Mouse (Mus musculus) heart, adult 2 months (tissue): ENCODE results near the gene Ikbke. TPM values are rescaled to one million over a fixed set of nuclear protein-coding genes. Genes with fewer than 3 reads are reported as not detected.
A peak's percentile ranks its signal among the peaks of the same experiment; 100 is the strongest.

Source experiments
- DNase-seq, 2 experiments: peaks; one replicate each; pipeline ENCODE4 v3.0.0; 2021
- H3K27ac ChIP-seq: fragments of 200-600 bp; 2 replicates; pipeline ENCODE4 v1.8.1; 2022
- H3K27me3 ChIP-seq: fragments of 200-500 bp; 2 replicates; pipeline ENCODE4 v1.6.1; 2012; ENCODE audit warnings: mild to moderate bottlenecking, low read length, inconsistent platforms, mixed read lengths; ENCODE audit not compliant: control insufficient read depth, insufficient read depth
- H3K36me3 ChIP-seq: fragments of 200-500 bp; 2 replicates; pipeline ENCODE4 v1.6.1; 2012; ENCODE audit warnings: low read length, inconsistent platforms; ENCODE audit not compliant: control insufficient read depth, insufficient read depth
- H3K4me1 ChIP-seq: fragments of 200-500 bp; 2 replicates; pipeline ENCODE4 v1.6.1; 2011; ENCODE audit warnings: low read length; ENCODE audit not compliant: control insufficient read depth, insufficient read depth
- H3K4me3 ChIP-seq: fragments of 200-600 bp; 2 replicates; pipeline ENCODE4 v1.8.1; 2022
- H3K79me2 ChIP-seq: fragments of 200-500 bp; replicated peaks from 2 replicates; pipeline ENCODE4 v1.6.1; 2012; ENCODE audit warnings: mild to moderate bottlenecking, inconsistent platforms, low read length, moderate library complexity, mixed read lengths; ENCODE audit not compliant: control insufficient read depth, insufficient read depth
- H3K9ac ChIP-seq: fragments of 200-500 bp; 2 replicates; pipeline ENCODE4 v1.6.1; 2012; ENCODE audit warnings: low read depth, mild to moderate bottlenecking, control low read depth, inconsistent platforms, low read length, mixed read lengths
- CTCF ChIP-seq: fragments of 200-600 bp; IDR thresholded peaks from 2 replicates; pipeline ENCODE4 v1.8.1; 2022; ENCODE audit warnings: antibody characterized with exemption, mild to moderate bottlenecking, moderate library complexity
- EP300 ChIP-seq: fragments of 200-500 bp; IDR thresholded peaks from 2 replicates; pipeline ENCODE4 v1.6.1; 2011; ENCODE audit warnings: low read depth, low read length, control low read depth; ENCODE audit not compliant: insufficient read depth
- POLR2A ChIP-seq: fragments of 200-500 bp; IDR thresholded peaks from 2 replicates; pipeline ENCODE4 v1.6.1; 2011; ENCODE audit warnings: mild to moderate bottlenecking, low read depth, low read length, control low read depth; ENCODE audit not compliant: insufficient read depth
- WGBS: fragments of 180-500 bp; shearing (Covaris S2); methylation state at CpG from one replicate; pipeline ENCODE4 v1.1.7; 2018; 5-methylcytosine and 5-hydroxymethylcytosine counted together
- intact Hi-C: fragments of 180-260 bp; cut with DNase I; formaldehyde crosslinking; loops from one replicate; pipeline ENCODE4 v1.15.1; 2025
- polyA plus RNA-seq: library from polyadenylated mRNA; depleted of rRNA; stranded (reverse); fragments of >200 nt; gene quantifications from 2 replicates; pipeline ENCODE4 v1.2.3, GENCODE M21; 2012
- total RNA-seq, 2 experiments: library from RNA; stranded (reverse); gene quantifications; 2 replicates each; pipeline ENCODE4 v1.2.3; 2021

Ikbke gene
- total and polyA plus RNA-seq, 3 experiments = 1.5 to 3.4 (median 1.5) TPM

DNA sequence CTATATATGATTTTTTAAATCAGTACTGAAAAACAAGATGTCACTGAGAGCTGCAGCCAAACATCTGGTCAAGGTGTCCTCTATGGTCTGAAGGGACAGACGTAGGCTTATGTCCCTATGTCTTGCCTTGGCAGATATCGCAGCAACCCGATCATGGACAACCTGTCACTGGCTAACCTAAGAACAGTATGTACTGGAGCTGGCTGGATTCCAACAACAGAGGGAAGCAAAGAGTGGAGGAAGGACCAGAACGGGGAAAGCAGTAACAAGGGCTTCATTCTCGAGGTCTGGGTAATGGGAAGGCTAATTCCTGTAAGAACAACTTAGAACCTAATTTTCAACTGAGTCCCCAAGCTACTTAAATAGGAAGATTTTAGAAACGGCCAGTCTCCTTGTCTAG, 9.5 kb upstream of the Ikbke start:
- Histone ChIP-seq H3K9ac (no peak overlapping the region), H3K4me1 (peaks cover 2% of the 10 kb centered on the region; the same call in 1 of the 2 replicates), H3K79me2 (no peaks in the 10 kb centered on the region), H3K27me3 (no peaks in the 10 kb centered on the region), H3K27ac (no peak overlapping the region), H3K36me3 (no peaks in the 10 kb centered on the region; the same call in 1 of the 2 replicates), H3K4me3 (no peak overlapping the region)
- DNase-seq = no peak
- TF ChIP-seq POLR2A = no peak
- no peak for TF ChIP-seq CTCF
- TF ChIP-seq EP300 = no peak
- WGBS = 65% methylated on average over 6 of the region's 6 CpGs
- intact Hi-C loops = no loop called here

- no peaks in the 10 kb centered on the region for H3K79me2 ChIP-seq
- no peaks in the 10 kb centered on the region for H3K27me3 ChIP-seq
- no peak overlapping the region for H3K9ac ChIP-seq
- TF ChIP-seq CTCF = no peak
- TF ChIP-seq EP300 = no peak
- no peak for TF ChIP-seq POLR2A
- intact Hi-C loops = no loop called here
- no peak for DNase-seq
- 43% methylated on average over 2 of the region's 2 CpGs for WGBS
- no peak overlapping the region for H3K27ac ChIP-seq
- no peaks in the 10 kb centered on the region; the same call in 1 of the 2 replicates for H3K36me3 ChIP-seq
- H3K4me1 ChIP-seq = peaks cover 2% of the 10 kb centered on the region; the same call in 1 of the 2 replicates
- H3K4me3 ChIP-seq = no peak overlapping the region
These were observed 7.9 kb upstream of the Ikbke start for GRCm38 (mm10) chr1:131287267-131287666.

DNA sequence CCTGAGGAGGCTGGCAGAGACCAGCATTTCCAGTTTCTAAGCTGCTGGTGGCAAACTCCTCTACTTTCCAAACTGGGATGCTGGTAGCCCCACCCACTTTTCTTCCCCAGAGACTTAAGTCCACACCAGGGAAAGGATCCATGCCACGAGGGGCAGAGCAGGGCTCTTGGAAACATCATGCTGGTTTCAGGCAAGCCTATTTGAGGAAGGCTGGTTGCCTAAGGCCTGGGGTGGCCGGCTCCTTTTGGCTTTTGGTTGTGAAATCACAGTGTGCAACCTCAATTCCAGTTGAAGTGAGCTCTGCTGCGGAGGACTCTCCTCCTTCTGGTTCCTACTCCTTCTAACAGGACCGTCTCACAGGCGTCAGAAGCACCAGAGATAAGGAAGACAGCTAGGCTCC, 7.4 kb upstream of the Ikbke start:
- Histone ChIP-seq H3K4me3 (no peak overlapping the region), H3K9ac (no peak overlapping the region), H3K79me2 (no peaks in the 10 kb centered on the region), H3K27ac (no peak overlapping the region), H3K27me3 (no peaks in the 10 kb centered on the region), H3K4me1 (peaks cover 2% of the 10 kb centered on the region; the same call in 1 of the 2 replicates), H3K36me3 (no peaks in the 10 kb centered on the region; the same call in 1 of the 2 replicates)
- TF ChIP-seq CTCF = no peak
- no peak for TF ChIP-seq EP300
- no peak for TF ChIP-seq POLR2A
- peak in 1 of 2 experiments; percentile 33 for DNase-seq
- intact Hi-C loops = no loop called here
- WGBS = 44% methylated on average over 5 of the region's 5 CpGs

DNA sequence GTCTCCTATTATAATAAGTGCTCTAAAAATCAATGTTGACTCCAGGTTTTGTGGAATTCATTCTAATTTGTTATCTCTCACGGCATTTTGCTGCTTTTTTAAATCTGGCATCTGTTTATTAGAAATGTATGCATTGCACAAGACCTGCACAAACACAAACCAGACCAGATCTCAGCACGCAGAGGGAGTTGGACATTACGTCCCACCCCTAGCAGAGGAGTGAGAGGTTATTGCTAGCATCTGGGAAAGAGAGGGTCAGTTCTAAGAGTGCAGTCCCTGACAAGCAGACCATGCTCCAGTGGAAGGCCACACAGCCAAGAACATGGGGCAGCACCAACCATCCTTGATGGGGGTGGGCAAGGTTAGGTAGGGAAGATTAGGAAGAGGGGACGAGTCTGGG, 5.2 kb upstream of the Ikbke start:
- TF ChIP-seq CTCF = no peak
- intact Hi-C loops = no loop called here
- H3K27me3 ChIP-seq = no peaks in the 10 kb centered on the region
- no peak for DNase-seq
- WGBS = 90% methylated on average over 4 of the region's 4 CpGs
- H3K79me2 ChIP-seq = no peaks in the 10 kb centered on the region
- H3K27ac ChIP-seq = no peak overlapping the region
- peaks cover 2% of the 10 kb centered on the region; the same call in 1 of the 2 replicates for H3K4me1 ChIP-seq
- no peak overlapping the region for H3K9ac ChIP-seq
- H3K4me3 ChIP-seq = no peak overlapping the region
- H3K36me3 ChIP-seq = no peaks in the 10 kb centered on the region; the same call in 1 of the 2 replicates

DNA sequence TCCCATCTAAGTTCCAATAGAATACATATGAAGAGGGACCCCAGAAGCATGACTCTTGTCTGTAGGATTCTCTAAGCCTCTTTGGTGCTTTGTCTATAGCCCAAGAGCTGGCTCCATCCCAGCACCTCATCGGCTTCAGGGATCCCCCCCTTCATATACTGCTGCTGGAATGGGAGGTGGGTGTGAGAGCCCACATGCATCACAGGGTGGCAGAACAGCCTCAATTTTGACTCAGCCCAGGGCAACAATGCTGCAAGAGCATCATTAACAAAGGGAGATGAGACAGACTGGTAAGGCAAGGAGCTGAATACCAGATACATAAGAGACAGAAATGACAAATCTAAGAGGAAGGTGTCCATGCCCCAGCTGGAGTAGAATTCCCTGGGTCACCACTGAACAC, 4.8 kb upstream of the Ikbke start:
- no peak for DNase-seq
- TF ChIP-seq CTCF (no peak), POLR2A (no peak), EP300 (no peak)
- Histone ChIP-seq H3K27me3 (no peaks in the 10 kb centered on the region), H3K4me3 (no peak overlapping the region), H3K36me3 (no peaks in the 10 kb centered on the region; the same call in 1 of the 2 replicates), H3K4me1 (peaks cover 2% of the 10 kb centered on the region; the same call in 1 of the 2 replicates), H3K79me2 (no peaks in the 10 kb centered on the region), H3K9ac (no peak overlapping the region), H3K27ac (no peak overlapping the region)
- intact Hi-C loops = no loop called here
- 79% methylated on average over 1 of the region's 1 CpGs for WGBS

GRCm38 (mm10) chr1:131281731-131282130, 2.3 kb upstream of the Ikbke start:
- Histone ChIP-seq H3K27ac (no peak overlapping the region), H3K36me3 (no peaks in the 10 kb centered on the region), H3K9ac (no peak overlapping the region), H3K4me1 (no peaks in the 10 kb centered on the region; the same call in 1 of the 2 replicates), H3K79me2 (no peaks in the 10 kb centered on the region), H3K27me3 (no peaks in the 10 kb centered on the region), H3K4me3 (no peak overlapping the region)
- no peak for DNase-seq
- intact Hi-C loops = no loop called here
- 63% methylated on average over 4 of the region's 4 CpGs for WGBS
- TF ChIP-seq EP300 (no peak), CTCF (no peak), POLR2A (no peak)
